Mouse (Mus musculus) bone marrow, adult 2 months (tissue): ENCODE measurements around the gene Tbc1d7. TPM values are rescaled to one million over a fixed set of nuclear protein-coding genes. Genes with fewer than 3 reads are reported as not detected.

Experiments used
- H3K27ac ChIP-seq: fragments of 200-500 bp; 2 replicates; pipeline ENCODE4 v1.5.1; 2012; ENCODE audit warnings: low read depth, mild to moderate bottlenecking, control low read depth, inconsistent platforms, low read length; ENCODE audit not compliant: control insufficient read depth, poor library complexity, insufficient read depth
- H3K4me1 ChIP-seq: fragments of 200-500 bp; 2 replicates; pipeline ENCODE4 v1.6.1; 2011; ENCODE audit warnings: low read length; ENCODE audit not compliant: control insufficient read depth, insufficient read depth
- H3K4me3 ChIP-seq: fragments of 200-500 bp; replicated peaks from 2 replicates; pipeline ENCODE3; 2011; ENCODE audit warnings: mild to moderate bottlenecking, low read depth, low read length, control low read depth; ENCODE audit not compliant: control insufficient read depth
- CTCF ChIP-seq: fragments of 200-500 bp; IDR thresholded peaks from 2 replicates; pipeline ENCODE4 v1.5.1; 2011; ENCODE audit warnings: low read length, control low read depth; ENCODE audit not compliant: control insufficient read depth, insufficient read depth
- POLR2A ChIP-seq: fragments of 200-500 bp; IDR thresholded peaks from 2 replicates; pipeline ENCODE4 v1.6.1; 2011; ENCODE audit warnings: low read depth, mild to moderate bottlenecking, control low read depth, low read length, borderline replicate concordance; ENCODE audit not compliant: control insufficient read depth
- WGBS: fragments of 180-500 bp; shearing (Covaris S2); methylation state at CpG from one replicate; pipeline ENCODE4 v1.1.7; 2018; 5-methylcytosine and 5-hydroxymethylcytosine counted together
- polyA plus RNA-seq: library from polyadenylated mRNA; stranded (reverse); fragments of >200 nt; gene quantifications from 2 replicates; pipeline ENCODE4 v1.2.4, GENCODE M21; 2011; ENCODE audit warnings: low replicate concordance; ENCODE audit not compliant: missing spikeins, insufficient read depth, insufficient read length

Gene Tbc1d7
- polyA plus RNA-seq, 1 experiment, result 11.1 TPM

DNA sequence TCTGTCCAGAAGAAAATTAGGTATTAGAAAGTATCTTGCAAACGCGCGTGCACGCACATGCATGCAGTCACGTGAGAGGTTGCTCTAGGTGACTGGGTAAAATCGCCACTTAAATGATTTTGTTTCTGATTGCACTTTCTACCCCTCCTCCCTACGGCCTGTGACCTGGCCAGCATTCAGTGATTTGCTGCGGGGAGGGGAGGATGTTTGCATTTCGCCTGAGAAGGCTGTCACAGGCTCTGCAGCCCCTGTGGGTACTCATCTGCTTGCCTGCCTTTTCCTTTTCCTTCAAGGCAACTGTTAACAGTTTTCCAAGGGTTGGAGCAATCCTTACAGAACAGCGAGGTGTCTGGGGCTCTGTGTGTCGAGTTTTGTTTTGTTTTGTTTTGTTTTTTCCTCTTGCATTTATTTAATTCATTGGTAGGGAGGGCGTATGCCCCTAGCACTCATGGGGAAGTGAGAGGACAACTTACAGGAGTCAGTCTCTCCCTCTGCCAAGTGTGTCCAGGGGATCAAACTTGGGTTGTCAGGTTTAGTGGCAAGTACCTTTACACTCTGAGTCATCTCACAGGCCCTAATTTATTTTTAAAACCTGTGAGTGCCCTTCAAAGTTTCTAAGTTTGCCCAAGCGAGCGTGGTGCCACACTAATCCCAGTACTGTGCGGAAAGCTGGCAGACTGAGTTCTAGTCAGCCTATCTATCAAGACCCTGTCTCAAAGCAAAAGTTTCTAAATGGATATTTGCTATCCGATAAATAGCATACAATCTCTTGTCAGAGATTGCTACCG is 47.2 kb downstream of the Tbc1d7 start:
- 68% methylated on average over 17 of the region's 17 CpGs for WGBS
- Histone ChIP-seq H3K27ac (no peak overlapping the region), H3K4me1 (no peaks in the 10 kb centered on the region), H3K4me3 (no peak overlapping the region)
- TF ChIP-seq CTCF, result no peak
- TF ChIP-seq POLR2A, result no peak

DNA sequence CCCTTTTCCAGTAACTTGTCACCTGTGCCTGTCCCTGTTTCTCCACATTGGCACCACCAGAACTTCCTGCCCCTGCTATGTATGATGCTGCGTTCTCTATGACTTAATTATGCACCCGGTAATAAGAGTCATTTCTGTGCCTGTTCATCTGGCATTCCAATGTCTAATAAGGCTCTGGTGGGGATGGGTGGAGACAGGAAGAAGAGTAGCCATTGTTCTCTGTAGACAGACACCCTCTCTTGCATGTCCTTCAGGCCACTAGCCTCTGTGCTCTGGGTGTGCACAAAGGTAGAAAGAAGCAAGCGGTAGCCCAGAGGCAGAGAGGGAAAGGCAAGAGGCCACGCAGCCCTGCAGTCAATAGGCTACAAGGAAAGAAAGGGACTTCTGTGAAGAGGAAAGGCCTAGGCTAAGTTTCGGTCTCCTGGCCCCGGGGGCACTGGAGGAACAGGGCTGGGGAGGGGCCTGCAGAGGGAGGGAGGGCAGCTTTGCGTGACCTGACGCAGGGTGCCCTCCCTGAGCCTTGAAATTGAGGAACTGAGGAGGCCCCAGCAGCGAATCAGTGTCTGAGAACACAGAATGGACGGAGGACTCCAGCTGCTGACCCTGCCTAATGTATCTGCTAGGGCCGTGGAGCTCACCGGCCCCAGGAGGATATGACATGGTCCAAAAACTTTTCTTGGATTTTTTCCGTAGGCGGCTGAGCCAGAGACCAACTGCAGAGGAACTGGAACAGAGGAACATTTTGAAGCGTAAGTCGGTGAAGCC is 48.8 kb downstream of the Tbc1d7 start:
- no peaks in the 10 kb centered on the region for H3K4me1 ChIP-seq
- no peak for TF ChIP-seq POLR2A
- no peak for TF ChIP-seq CTCF
- H3K4me3 ChIP-seq, result no peak overlapping the region
- H3K27ac ChIP-seq, result no peak overlapping the region
- 57% methylated on average over 16 of the region's 16 CpGs for WGBS

DNA sequence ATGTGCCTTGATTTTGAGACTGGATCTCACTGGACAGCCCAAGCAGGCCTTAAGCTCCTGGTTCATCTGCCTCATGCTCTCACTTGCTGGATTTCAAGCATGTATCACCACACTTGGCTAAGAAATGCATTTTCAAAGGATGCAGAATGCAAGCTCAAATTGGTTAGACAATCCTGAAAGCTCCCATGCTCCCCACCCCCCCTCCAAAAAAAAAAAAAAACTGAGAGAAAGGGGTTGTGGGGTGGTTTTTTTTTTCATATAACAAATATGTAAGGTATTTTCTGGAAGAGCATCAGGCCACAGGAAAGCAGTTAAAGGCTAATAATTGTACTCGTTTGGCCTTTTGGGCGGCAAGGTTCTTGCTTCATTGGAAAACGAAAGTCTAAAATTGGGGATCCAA is 58.2 kb downstream of the Tbc1d7 start:
- 77% methylated on average over 3 of the region's 3 CpGs for WGBS
- Histone ChIP-seq H3K27ac (no peak overlapping the region), H3K4me3 (no peak overlapping the region), H3K4me1 (no peaks in the 10 kb centered on the region)
- TF ChIP-seq POLR2A, result no peak
- TF ChIP-seq CTCF, result no peak

DNA sequence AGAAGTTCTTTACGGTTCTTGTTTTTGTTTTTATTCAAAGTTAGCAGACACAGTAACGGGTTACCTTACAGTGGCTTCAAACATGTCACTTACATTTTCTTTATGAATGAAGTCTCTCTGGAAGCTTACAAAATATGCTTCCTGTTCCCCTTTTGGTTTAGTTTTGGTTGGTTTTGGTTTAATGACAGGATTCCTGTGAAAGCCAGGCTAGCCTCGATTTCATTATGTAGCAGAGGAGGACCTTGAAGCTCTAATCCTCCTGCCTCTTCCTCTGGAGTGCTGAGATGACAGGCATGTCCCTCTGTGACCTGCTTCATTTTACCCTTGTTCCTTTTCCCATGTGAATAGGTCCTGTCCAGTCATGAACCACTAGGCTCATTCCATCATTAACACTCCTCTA is 58.6 kb downstream of the Tbc1d7 start:
- no peak overlapping the region for H3K27ac ChIP-seq
- H3K4me3 ChIP-seq, result no peak overlapping the region
- H3K4me1 ChIP-seq, result no peaks in the 10 kb centered on the region
- WGBS, result 4% methylated on average over 3 of the region's 3 CpGs
- TF ChIP-seq POLR2A, result no peak
- TF ChIP-seq CTCF, result no peak

DNA sequence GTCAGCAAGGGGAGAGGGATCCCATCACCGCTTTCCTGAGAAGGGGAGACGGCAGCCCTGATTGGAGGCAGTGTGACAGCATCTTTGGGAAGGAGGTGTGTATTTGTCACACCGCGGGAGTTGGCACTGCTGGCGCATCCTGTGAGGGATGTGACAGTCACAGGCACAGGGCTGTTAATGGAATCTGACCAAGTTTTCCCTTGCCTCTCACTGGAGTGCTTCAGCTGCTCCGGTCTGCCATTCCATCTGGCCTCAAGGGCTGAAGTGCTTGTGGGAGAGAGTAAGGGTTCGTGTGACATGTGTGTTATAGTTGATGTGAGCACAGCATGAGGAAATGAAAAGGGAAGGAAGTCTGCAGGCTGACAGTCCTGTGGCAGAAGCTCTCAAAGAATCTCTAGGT is 59.0 kb downstream of the Tbc1d7 start:
- Histone ChIP-seq H3K4me3 (no peak overlapping the region), H3K27ac (no peak overlapping the region), H3K4me1 (no peaks in the 10 kb centered on the region)
- TF ChIP-seq CTCF (no peak), POLR2A (no peak)
- 59% methylated on average over 7 of the region's 7 CpGs for WGBS

DNA sequence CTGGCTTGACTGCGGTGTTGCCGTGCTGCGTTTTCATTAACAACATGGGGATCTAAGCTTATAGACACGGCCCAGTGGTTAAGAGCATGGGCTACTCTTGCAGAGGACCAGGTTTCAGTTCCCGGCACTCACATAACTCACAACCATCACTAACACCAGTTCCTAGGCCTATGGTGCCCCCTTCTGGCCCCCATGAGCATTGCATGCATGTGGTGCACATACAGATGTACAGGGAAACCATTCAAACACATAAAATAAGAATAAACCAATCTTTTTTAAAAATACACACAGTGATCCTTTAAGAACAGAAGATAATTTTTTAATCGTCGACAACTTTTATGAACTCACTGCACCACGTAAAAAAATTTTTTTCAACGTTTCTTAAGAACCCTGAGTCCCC is 66.8 kb downstream of the Tbc1d7 start:
- TF ChIP-seq CTCF (no peak), POLR2A (no peak)
- WGBS, result 84% methylated on average over 9 of the region's 9 CpGs
- Histone ChIP-seq H3K27ac (no peak overlapping the region), H3K4me3 (no peak overlapping the region), H3K4me1 (no peaks in the 10 kb centered on the region)

GRCm38 (mm10) chr13:43102943-43103342 is 68.4 kb downstream of the Tbc1d7 start:
- no peak overlapping the region for H3K27ac ChIP-seq
- TF ChIP-seq CTCF (no peak), POLR2A (no peak)
- WGBS, result 73% methylated on average over 7 of the region's 7 CpGs
- H3K4me1 ChIP-seq, result no peaks in the 10 kb centered on the region
- no peak overlapping the region for H3K4me3 ChIP-seq

Other genes starting within 250 kb of the Tbc1d7 start
- gene Gfod1, start 132.7 kb upstream of the Tbc1d7 start, polyA plus RNA-seq, result 3.4 and 10.4 TPM in 2 replicates
- 2.6 and 9.7 TPM in 2 replicates for gene Sirt5, start 194.0 kb upstream of the Tbc1d7 start, polyA plus RNA-seq
- 69.6 and 80.5 TPM in 2 replicates for gene Nol7, start 226.9 kb upstream of the Tbc1d7 start, polyA plus RNA-seq